Mouse (Mus musculus) kidney, postnatal 0 days (tissue): Measurements from ENCODE around the gene Cabin1. TPM values are rescaled to one million over a fixed set of nuclear protein-coding genes. Genes with fewer than 3 reads are reported as not detected.

ENCODE experiments used
- ATAC-seq: fragments of 200-750 bp; cut with Nextera tagmentation; replicated peaks from 2 replicates; pipeline ENCODE4 v1.8.0; 2017; ENCODE audit warnings: low read depth, moderate number of reproducible peaks, moderate TSS enrichment, moderate library complexity; ENCODE audit not compliant: low FRiP score
- DNase-seq: peaks from one replicate; pipeline ENCODE4 v3.0.0-alpha.2; 2016; ENCODE audit warnings: low spot score
- H3K27ac ChIP-seq: fragments of 300-500 bp; sonication (generic); 2 replicates; pipeline ENCODE4 v1.5.1; 2014; ENCODE audit warnings: mild to moderate bottlenecking
- H3K27me3 ChIP-seq: fragments of 300-500 bp; sonication (generic); 2 replicates; pipeline ENCODE4 v1.6.1; 2014; ENCODE audit warnings: low read length, mixed read lengths; ENCODE audit not compliant: insufficient read depth
- H3K36me3 ChIP-seq: fragments of 300-500 bp; sonication (generic); 2 replicates; pipeline ENCODE4 v1.6.1; 2014; ENCODE audit warnings: low read length, mixed read lengths; ENCODE audit not compliant: insufficient read depth
- H3K4me1 ChIP-seq: fragments of 300-500 bp; sonication (generic); replicated peaks from 2 replicates; pipeline ENCODE4 v1.6.1; 2014; ENCODE audit warnings: antibody characterized with exemption, low read length, mixed read lengths; ENCODE audit not compliant: insufficient read depth
- H3K4me2 ChIP-seq: fragments of 300-500 bp; sonication (generic); 2 replicates; pipeline ENCODE4 v1.6.1; 2014; ENCODE audit warnings: mild to moderate bottlenecking, low read length, moderate library complexity, mixed read lengths
- H3K4me3 ChIP-seq: fragments of 300-500 bp; sonication (generic); replicated peaks from 2 replicates; pipeline ENCODE4 v1.5.1; 2014; ENCODE audit warnings: low read depth, low read length
- H3K9ac ChIP-seq: fragments of 300-500 bp; sonication (generic); 2 replicates; pipeline ENCODE4 v1.6.1; 2014; ENCODE audit warnings: low read depth, low read length
- H3K9me3 ChIP-seq: fragments of 300-500 bp; sonication (generic); replicated peaks from 2 replicates; pipeline ENCODE4 v1.6.1; 2016; ENCODE audit warnings: low read length, inconsistent platforms, mixed read lengths
- CTCF ChIP-seq: IDR thresholded peaks from 2 replicates; pipeline ENCODE4 v1.5.1; 2016; ENCODE audit warnings: antibody characterized with exemption, low read depth, mild to moderate bottlenecking, moderate library complexity
- WGBS: fragments of 180-500 bp; shearing (Covaris S2); extraction: QIAGEN DNeasy Blood & Tissue Kit; methylation state at CpG from one replicate; pipeline ENCODE4 v1.1.7; 2014; 5-methylcytosine and 5-hydroxymethylcytosine counted together
- polyA plus RNA-seq: library from polyadenylated mRNA; unstranded; fragments of >200 nt; fragmentation: Nextera tagmentation; extraction: Ambion mirVana; gene quantifications from 2 replicates; pipeline ENCODE4 v1.2.1, GENCODE M21; 2015

Gene Cabin1
- polyA plus RNA-seq, 1 experiment from 2014 or later = 24.0 TPM

GRCm38 (mm10) chr10:75686724-75687123 is 77.4 kb downstream of the Cabin1 start:
- Histone ChIP-seq H3K4me3 (no peak overlapping the region), H3K36me3 (peaks cover 32% of the 10 kb centered on the region), H3K9ac (no peak overlapping the region), H3K4me2 (no peak overlapping the region), H3K27me3 (no peaks in the 10 kb centered on the region), H3K4me1 (no peaks in the 10 kb centered on the region), H3K27ac (no peak overlapping the region), H3K9me3 (no peaks in the 10 kb centered on the region)
- WGBS = 83% methylated on average over 4 of the region's 4 CpGs
- no peak for ATAC-seq
- no peak for DNase-seq
- no peak for TF ChIP-seq CTCF

GRCm38 (mm10) chr10:75684035-75685004 is 79.8 kb downstream of the Cabin1 start:
- peak; percentile 24 for DNase-seq
- peaks cover 32% of the 10 kb centered on the region for H3K36me3 ChIP-seq

GRCm38 (mm10) chr10:75680574-75681001 is 83.6 kb downstream of the Cabin1 start:
- no peak for ATAC-seq
- H3K27me3 ChIP-seq = no peaks in the 10 kb centered on the region
- no peak overlapping the region for H3K4me3 ChIP-seq
- 92% methylated on average over 10 of the region's 10 CpGs for whole genome bisulfite sequencing
- H3K4me1 ChIP-seq = peaks cover 13% of the 10 kb centered on the region; the same call in 1 of the 2 replicates
- no peak overlapping the region for H3K9ac ChIP-seq
- H3K4me2 ChIP-seq = no peak overlapping the region
- DNase-seq = no peak
- no peak for TF ChIP-seq CTCF
- no peaks in the 10 kb centered on the region for H3K9me3 ChIP-seq
- peaks cover 28% of the 10 kb centered on the region for H3K36me3 ChIP-seq
- no peak overlapping the region for H3K27ac ChIP-seq

More at GRCm38 (mm10) chr10:75684035-75685004, 79.8 kb downstream of the Cabin1 start:
- no peaks in the 10 kb centered on the region for H3K4me1 ChIP-seq
- H3K4me2 ChIP-seq = no peak overlapping the region
- no peak overlapping the region for H3K27ac ChIP-seq
- no peak overlapping the region for H3K9ac ChIP-seq
- H3K4me3 ChIP-seq = no peak overlapping the region
- H3K9me3 ChIP-seq = no peaks in the 10 kb centered on the region
- TF ChIP-seq CTCF = no peak
- peak; percentile 45; the same call in 1 of the 2 replicates for ATAC-seq
- H3K27me3 ChIP-seq = no peaks in the 10 kb centered on the region
- WGBS = 58% methylated on average over 12 of the region's 12 CpGs

GRCm38 (mm10) chr10:75679204-75679603 is 84.9 kb downstream of the Cabin1 start:
- Histone ChIP-seq H3K27me3 (no peaks in the 10 kb centered on the region), H3K4me3 (no peak overlapping the region), H3K27ac (no peak overlapping the region), H3K9me3 (no peaks in the 10 kb centered on the region), H3K9ac (no peak overlapping the region), H3K36me3 (peaks cover 22% of the 10 kb centered on the region), H3K4me2 (no peak overlapping the region), H3K4me1 (peaks cover 13% of the 10 kb centered on the region; the same call in 1 of the 2 replicates)
- DNase-seq = no peak
- WGBS = 95% methylated on average over 6 of the region's 6 CpGs
- no peak for ATAC-seq
- no peak for TF ChIP-seq CTCF

GRCm38 (mm10) chr10:75677989-75678388 is 86.2 kb downstream of the Cabin1 start:
- peaks cover 13% of the 10 kb centered on the region; the same call in 1 of the 2 replicates for H3K4me1 ChIP-seq
- 74% methylated on average over 5 of the region's 5 CpGs for WGBS
- no peak overlapping the region for H3K4me2 ChIP-seq
- DNase-seq (no peak), ATAC-seq (peak; percentile 69)
- no peak for TF ChIP-seq CTCF
- no peak overlapping the region for H3K9ac ChIP-seq
- H3K36me3 ChIP-seq = peaks cover 21% of the 10 kb centered on the region; the same call in 1 of the 2 replicates
- H3K9me3 ChIP-seq = no peaks in the 10 kb centered on the region
- H3K27me3 ChIP-seq = no peaks in the 10 kb centered on the region
- peak overlapping the region; percentile 64; the same call in 1 of the 2 replicates for H3K27ac ChIP-seq
- no peak overlapping the region for H3K4me3 ChIP-seq

GRCm38 (mm10) chr10:75677571-75677970 is 86.6 kb downstream of the Cabin1 start:
- DNase-seq (no peak), ATAC-seq (no peak)
- H3K4me1 ChIP-seq = peaks cover 13% of the 10 kb centered on the region; the same call in 1 of the 2 replicates
- no peak overlapping the region for H3K9ac ChIP-seq
- H3K27ac ChIP-seq = peak overlapping the region; percentile 64; the same call in 1 of the 2 replicates
- no peaks in the 10 kb centered on the region for H3K9me3 ChIP-seq
- H3K27me3 ChIP-seq = no peaks in the 10 kb centered on the region
- H3K4me2 ChIP-seq = no peak overlapping the region
- 81% methylated on average over 2 of the region's 2 CpGs for WGBS
- no peak overlapping the region for H3K4me3 ChIP-seq
- no peak for TF ChIP-seq CTCF
- peaks cover 16% of the 10 kb centered on the region; the same call in 1 of the 2 replicates for H3K36me3 ChIP-seq
